Mouse (Mus musculus) hematopoietic multipotent progenitor cell, adult 10-12 weeks (in vitro differentiated cells): ENCODE measurements around the gene Thg1l. TPM values are rescaled to one million over a fixed set of nuclear protein-coding genes. Genes with fewer than 3 reads are reported as not detected.

Source experiments
- polyA plus RNA-seq: library from polyadenylated mRNA; stranded (reverse); fragments of >175 nt; gene quantifications from 2 replicates; pipeline ENCODE4 v1.2.3, GENCODE M21; 2012; ENCODE audit warnings: low replicate concordance

Gene Thg1l
- polyA plus RNA-seq = 2.1 and 3.9 TPM in 2 replicates

DNA sequence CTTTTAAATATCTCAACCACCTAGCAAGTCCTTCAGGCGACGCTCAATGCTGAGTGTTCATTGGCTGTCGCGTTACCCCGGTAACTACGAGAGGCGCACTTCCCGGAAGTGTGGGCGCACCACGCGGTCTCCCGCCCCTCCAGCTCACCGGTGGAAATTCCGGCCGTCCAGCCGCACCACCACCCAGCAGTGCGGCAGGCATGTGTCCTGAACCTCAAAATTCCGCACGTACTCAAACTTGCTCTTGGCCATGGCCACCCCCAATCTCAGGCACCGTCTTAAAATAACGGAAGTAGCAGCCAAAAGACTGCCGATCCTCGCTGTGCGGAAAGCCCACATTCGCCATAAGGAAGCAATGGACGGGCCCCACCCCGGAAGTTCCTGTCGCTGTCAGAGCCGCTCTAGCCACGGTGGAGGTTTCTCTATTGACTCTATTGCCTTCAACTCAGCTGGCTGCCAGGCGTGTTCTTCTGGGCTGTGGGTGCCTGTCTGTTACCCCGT is at the start of gene Thg1l:
Gene Thg1l (minus strand): TSS at position 368 of the 501 bp plus-strand sequence.

DNA sequence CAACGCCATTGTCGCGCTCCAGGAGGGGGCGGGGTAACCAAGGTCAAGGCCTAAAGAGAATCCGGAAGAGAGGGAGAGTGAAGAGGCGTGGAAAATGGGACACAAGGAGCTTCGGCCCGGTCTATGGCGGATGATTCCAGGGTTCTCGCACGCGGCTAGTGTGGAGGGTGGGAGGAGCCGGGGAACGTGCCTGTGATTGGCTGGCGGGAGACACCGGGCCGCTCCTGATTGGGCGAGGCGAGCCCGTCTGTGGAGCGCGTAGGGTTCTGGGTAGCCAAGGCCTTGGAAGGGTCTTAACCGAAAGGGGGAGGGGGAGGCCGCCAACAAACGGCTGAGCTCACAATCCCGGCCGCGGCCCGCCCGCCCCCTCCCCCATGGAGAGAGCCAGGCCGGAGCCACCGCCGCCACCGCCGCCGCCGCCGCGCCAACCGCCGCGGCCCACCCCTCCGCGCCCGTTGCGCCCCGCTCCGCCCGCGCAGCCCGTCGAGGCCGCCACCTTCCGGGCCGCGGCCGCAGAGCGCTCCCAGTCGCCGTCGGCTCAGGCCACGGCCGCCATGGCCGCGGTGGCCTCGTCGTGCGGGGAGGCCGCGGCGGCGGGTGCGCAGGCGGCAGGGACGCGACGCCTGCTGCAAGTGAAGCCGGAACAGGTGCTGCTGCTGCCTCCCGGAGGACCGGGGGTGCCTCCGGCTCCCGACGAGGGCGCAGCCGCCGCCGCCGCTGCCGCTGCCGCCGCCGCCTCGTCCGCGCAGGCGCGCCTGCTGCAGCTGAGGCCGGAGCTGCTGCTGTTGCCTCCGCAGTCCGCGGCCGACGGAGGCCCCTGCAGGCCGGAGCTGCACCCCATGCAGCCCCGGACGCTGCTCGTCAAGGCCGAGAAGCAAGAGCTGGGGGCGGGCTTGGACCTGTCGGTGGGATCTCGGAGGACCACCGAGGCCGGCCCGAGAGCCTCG is 24.9 kb upstream of the Thg1l start, which contains the start of gene Sox30:
Gene Sox30 (plus strand): TSS at position 365 of the 947 bp plus-strand sequence.

GRCm38 (mm10) chr11:45944643-45945156 is 10.6 kb downstream of the Thg1l start, which contains the start of gene Lsm11:
Gene Lsm11, minus strand, starts transcription at chr11:45944935.

Other genes starting within 250 kb of the Thg1l start
- 36.4 and 37.0 TPM in 2 replicates for gene Clint1, start 103.4 kb downstream of the Thg1l start, polyA plus RNA-seq
- 12.6 and 44.0 TPM in 2 replicates for gene Lsm11, start 10.6 kb downstream of the Thg1l start, polyA plus RNA-seq
- not detected in 2 replicates for gene Sox30, start 24.8 kb upstream of the Thg1l start, polyA plus RNA-seq
- 0.69 and 2.5 TPM in 2 replicates for gene Gm12166, start 96.8 kb upstream of the Thg1l start, polyA plus RNA-seq
- 75.0 and 376 TPM in 2 replicates for gene Adam19, start 100.5 kb upstream of the Thg1l start, polyA plus RNA-seq
- 0.07 TPM in 1 of 2 replicates, not detected in the other for gene Nipal4, start 211.0 kb upstream of the Thg1l start, polyA plus RNA-seq